Mouse (Mus musculus) ES-Bruce4 (cell line): ENCODE measurements at regions not wholly inside any gene's neighbourhood (a gene's known extent, or its start where the extent isn't known, plus 50 kb on each side); places are given as distances from the start of the nearest gene placed in this dataset.

Source experiments
- CTCF ChIP-seq: IDR thresholded peaks from one replicate; pipeline ENCODE4 v1.8.1; 2011; ENCODE audit warnings: low read depth, low read length
- POLR2A ChIP-seq: IDR thresholded peaks from one replicate; pipeline ENCODE4 v1.8.1; 2011; ENCODE audit warnings: low read length; ENCODE audit not compliant: insufficient read depth

DNA sequence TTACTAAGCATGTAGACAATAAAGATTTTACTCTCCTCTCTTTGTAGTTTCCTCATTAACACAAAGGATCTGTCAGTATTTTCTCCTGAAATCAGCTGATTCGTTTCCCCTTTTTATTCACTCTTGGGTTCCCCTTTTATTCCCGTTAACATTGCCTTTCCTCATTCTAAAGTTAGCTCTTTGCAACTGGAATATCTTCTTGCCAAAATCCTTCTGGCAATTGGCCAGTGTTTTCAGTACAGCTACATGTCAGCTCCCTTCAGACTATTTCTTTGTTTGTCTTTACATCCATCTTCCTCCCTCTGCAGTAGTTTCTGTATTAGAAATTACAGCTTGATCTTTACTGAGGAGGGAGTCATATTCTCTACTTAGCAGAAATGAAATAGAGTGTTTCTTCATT lies 51.4 kb upstream of the Nova1 start:
- no peak for TF ChIP-seq POLR2A
- TF ChIP-seq CTCF = no peak
